Mouse (Mus musculus) ES-Bruce4 (cell line): ENCODE results near the gene Upf2. TPM values are rescaled to one million over a fixed set of nuclear protein-coding genes. Genes with fewer than 3 reads are reported as not detected.

Experiments
- H3K27ac ChIP-seq: 2 replicates; pipeline ENCODE4 v1.5.1; 2012; ENCODE audit warnings: low read length, inconsistent platforms; ENCODE audit not compliant: insufficient read depth
- H3K27me3 ChIP-seq: 2 replicates; pipeline ENCODE4 v1.6.1; 2012; ENCODE audit warnings: mild to moderate bottlenecking, low read length, inconsistent platforms; ENCODE audit not compliant: control insufficient read depth, poor library complexity, insufficient read depth, severe bottlenecking
- H3K36me3 ChIP-seq: 2 replicates; pipeline ENCODE4 v1.6.1; 2012; ENCODE audit warnings: inconsistent platforms, mild to moderate bottlenecking, low read length, moderate library complexity; ENCODE audit not compliant: control insufficient read depth, poor library complexity, insufficient read depth, severe bottlenecking
- H3K4me1 ChIP-seq: one replicate; pipeline ENCODE4 v1.8.1; 2011; ENCODE audit warnings: low read length; ENCODE audit not compliant: control insufficient read depth, insufficient read depth
- H3K4me3 ChIP-seq: 2 replicates; pipeline ENCODE4 v1.5.1; 2011; ENCODE audit warnings: low read depth, mild to moderate bottlenecking, low read length
- H3K9ac ChIP-seq: 2 replicates; pipeline ENCODE4 v1.6.1; 2012; ENCODE audit warnings: low read depth, mild to moderate bottlenecking, inconsistent platforms; ENCODE audit not compliant: poor library complexity, severe bottlenecking
- H3K9me3 ChIP-seq: replicated peaks from 2 replicates; pipeline ENCODE4 v1.6.1; 2012; ENCODE audit warnings: mild to moderate bottlenecking, low read length, inconsistent platforms; ENCODE audit not compliant: control insufficient read depth, poor library complexity, insufficient read depth, severe bottlenecking
- CTCF ChIP-seq: IDR thresholded peaks from one replicate; pipeline ENCODE4 v1.8.1; 2011; ENCODE audit warnings: low read depth, low read length
- EP300 ChIP-seq: IDR thresholded peaks from 2 replicates; pipeline ENCODE4 v1.6.1; 2011; ENCODE audit warnings: low read depth, low read length; ENCODE audit not compliant: insufficient read depth
- POLR2A ChIP-seq: IDR thresholded peaks from one replicate; pipeline ENCODE4 v1.8.1; 2011; ENCODE audit warnings: low read length; ENCODE audit not compliant: insufficient read depth
- polyA plus RNA-seq: library from polyadenylated mRNA; stranded (reverse); fragments of >200 nt; gene quantifications from 2 replicates; pipeline ENCODE4 v1.2.4, GENCODE M21; 2011; ENCODE audit warnings: low read depth; ENCODE audit not compliant: missing spikeins, insufficient read depth, insufficient read length

Gene Upf2
- polyA plus RNA-seq, 1 experiment: 47.9 TPM

- Histone ChIP-seq H3K36me3 (no peaks in the 10 kb centered on the region), H3K27ac (0 out of 2 replicates have a peak overlapping the region, but pooled peaks have one; percentile 29)
Measured at GRCm38 (mm10) chr2:6074891-6075529, 123.7 kb downstream of the Upf2 start.

GRCm38 (mm10) chr2:6075530-6075896 lies 124.2 kb downstream of the Upf2 start:
- H3K9ac ChIP-seq: no peak overlapping the region
- no peaks in the 10 kb centered on the region for H3K9me3 ChIP-seq
- TF ChIP-seq CTCF (no peak), POLR2A (no peak), EP300 (no peak)
- no peaks in the 10 kb centered on the region for H3K36me3 ChIP-seq
- no peaks in the 10 kb centered on the region for H3K27me3 ChIP-seq
- 0 out of 2 replicates have a peak overlapping the region, but pooled peaks have one; percentile 29 for H3K27ac ChIP-seq
- H3K4me3 ChIP-seq: no peak overlapping the region
- H3K4me1 ChIP-seq: peaks cover 16% of the 10 kb centered on the region

More at GRCm38 (mm10) chr2:6074891-6075529, 123.7 kb downstream of the Upf2 start:
- no peak overlapping the region for H3K4me3 ChIP-seq
- peaks cover 16% of the 10 kb centered on the region for H3K4me1 ChIP-seq
- H3K9ac ChIP-seq: no peak overlapping the region
- no peaks in the 10 kb centered on the region for H3K27me3 ChIP-seq
- no peaks in the 10 kb centered on the region for H3K9me3 ChIP-seq
- TF ChIP-seq EP300 (peak; percentile 49), POLR2A (no peak)

GRCm38 (mm10) chr2:6080037-6080436 lies 128.8 kb downstream of the Upf2 start:
- Histone ChIP-seq H3K27ac (no peak overlapping the region), H3K27me3 (no peaks in the 10 kb centered on the region), H3K9me3 (no peaks in the 10 kb centered on the region), H3K36me3 (no peaks in the 10 kb centered on the region), H3K9ac (no peak overlapping the region), H3K4me3 (no peak overlapping the region), H3K4me1 (peaks cover 5% of the 10 kb centered on the region)
- no peak for TF ChIP-seq EP300
- no peak for TF ChIP-seq POLR2A
- no peak for TF ChIP-seq CTCF

GRCm38 (mm10) chr2:6081108-6081507 lies 129.8 kb downstream of the Upf2 start:
- no peak overlapping the region for H3K9ac ChIP-seq
- no peaks in the 10 kb centered on the region for H3K9me3 ChIP-seq
- TF ChIP-seq EP300 (no peak), POLR2A (no peak), CTCF (no peak)
- no peaks in the 10 kb centered on the region for H3K36me3 ChIP-seq
- no peak overlapping the region for H3K27ac ChIP-seq
- H3K4me1 ChIP-seq: peaks cover 2% of the 10 kb centered on the region
- H3K27me3 ChIP-seq: no peaks in the 10 kb centered on the region
- no peak overlapping the region for H3K4me3 ChIP-seq

GRCm38 (mm10) chr2:6082615-6083014 lies 131.3 kb downstream of the Upf2 start:
- TF ChIP-seq POLR2A: no peak
- TF ChIP-seq CTCF: no peak
- no peak for TF ChIP-seq EP300
- H3K9ac ChIP-seq: no peak overlapping the region

GRCm38 (mm10) chr2:6083696-6084095 lies 132.4 kb downstream of the Upf2 start:
- TF ChIP-seq POLR2A (no peak), CTCF (no peak), EP300 (no peak)
- Histone ChIP-seq H3K27me3 (no peaks in the 10 kb centered on the region), H3K36me3 (no peaks in the 10 kb centered on the region), H3K9ac (no peak overlapping the region), H3K4me1 (no peaks in the 10 kb centered on the region), H3K27ac (no peak overlapping the region), H3K4me3 (no peak overlapping the region), H3K9me3 (no peaks in the 10 kb centered on the region)

More at GRCm38 (mm10) chr2:6082615-6083014, 131.3 kb downstream of the Upf2 start:
- peaks cover under 1% of the 10 kb centered on the region for H3K4me1 ChIP-seq
- no peak overlapping the region for H3K27ac ChIP-seq
- H3K4me3 ChIP-seq: no peak overlapping the region
- H3K36me3 ChIP-seq: no peaks in the 10 kb centered on the region
- no peaks in the 10 kb centered on the region for H3K27me3 ChIP-seq
- no peaks in the 10 kb centered on the region for H3K9me3 ChIP-seq
